Mouse (Mus musculus) spleen, adult 2 months (tissue): Measurements from ENCODE around the gene Pde11a.

ENCODE experiments used
- CTCF ChIP-seq: fragments of 200-500 bp; IDR thresholded peaks from 2 replicates; pipeline ENCODE4 v1.5.1; 2011; ENCODE audit warnings: mild to moderate bottlenecking, inconsistent platforms; ENCODE audit not compliant: insufficient read depth, insufficient read length, insufficient replicate concordance; ENCODE audit errors: extremely low read depth
- POLR2A ChIP-seq: fragments of 200-500 bp; IDR thresholded peaks from 2 replicates; pipeline ENCODE4 v1.6.1; 2011; ENCODE audit warnings: low read depth, low read length, inconsistent platforms

GRCm38 (mm10) chr2:76053748-76054331 lies 284.7 kb downstream of the Pde11a start:
- TF ChIP-seq CTCF, result no peak
- TF ChIP-seq POLR2A, result no peak
